Mouse (Mus musculus): Measurements from ENCODE around the gene Ccdc85c.

Ccdc85c gene

GRCm38 (mm10) chr12:108274661-108275507 lies at the start of gene Ccdc85c:
Gene Ccdc85c, minus strand, starts transcription at chr12:108275425.
- DNase-seq (ENCODE audit: low read depth in 1 of 2, low spot score in 2 of 2): peak in 1 of 2 experiments; percentile 9

- no peak for DNase-seq (ENCODE audit: low read depth in 1 of 2, low spot score in 2 of 2)
Measured at GRCm38 (mm10) chr12:108320096-108320495, 44.9 kb upstream of the Ccdc85c start.

GRCm38 (mm10) chr12:108318499-108318898 lies 43.3 kb upstream of the Ccdc85c start:
- no peak for DNase-seq (ENCODE audit: low read depth in 1 of 2, low spot score in 2 of 2)

GRCm38 (mm10) chr12:108317826-108318430 lies 42.7 kb upstream of the Ccdc85c start:
- no peak for DNase-seq (ENCODE audit: low read depth in 1 of 2, low spot score in 2 of 2)

GRCm38 (mm10) chr12:108317201-108317738 lies 42.0 kb upstream of the Ccdc85c start:
- DNase-seq (ENCODE audit: low read depth in 1 of 2, low spot score in 2 of 2): no peak

- no peak for DNase-seq (ENCODE audit: low read depth in 1 of 2, low spot score in 2 of 2)
Measured at GRCm38 (mm10) chr12:108316655-108317054, 41.4 kb upstream of the Ccdc85c start.

GRCm38 (mm10) chr12:108315818-108316217 lies 40.6 kb upstream of the Ccdc85c start:
- no peak for DNase-seq (ENCODE audit: low read depth in 1 of 2, low spot score in 2 of 2)

- no peak for DNase-seq (ENCODE audit: low read depth in 1 of 2, low spot score in 2 of 2)
Measured at GRCm38 (mm10) chr12:108313244-108313772, 38.1 kb upstream of the Ccdc85c start.

GRCm38 (mm10) chr12:108312432-108312851 lies 37.2 kb upstream of the Ccdc85c start:
- no peak for DNase-seq (ENCODE audit: low read depth in 1 of 2, low spot score in 2 of 2)

GRCm38 (mm10) chr12:108311741-108312290 lies 36.6 kb upstream of the Ccdc85c start:
- DNase-seq (ENCODE audit: low read depth in 1 of 2, low spot score in 2 of 2): no peak

- no peak for DNase-seq (ENCODE audit: low read depth in 1 of 2, low spot score in 2 of 2)
Measured at GRCm38 (mm10) chr12:108310456-108311027, 35.3 kb upstream of the Ccdc85c start.

- DNase-seq (ENCODE audit: low read depth in 1 of 2, low spot score in 2 of 2): no peak
Measured at GRCm38 (mm10) chr12:108310041-108310440, 34.8 kb upstream of the Ccdc85c start.

GRCm38 (mm10) chr12:108309116-108309794 lies 34.0 kb upstream of the Ccdc85c start:
- no peak for DNase-seq (ENCODE audit: low read depth in 1 of 2, low spot score in 2 of 2)

- DNase-seq (ENCODE audit: low read depth in 1 of 2, low spot score in 2 of 2): no peak
Measured at GRCm38 (mm10) chr12:108308363-108308856, 33.2 kb upstream of the Ccdc85c start.

- no peak for DNase-seq (ENCODE audit: low read depth in 1 of 2, low spot score in 2 of 2)
Measured at GRCm38 (mm10) chr12:108307553-108307952, 32.3 kb upstream of the Ccdc85c start.

GRCm38 (mm10) chr12:108305812-108306794 lies 30.9 kb upstream of the Ccdc85c start, which contains the start of gene Hhipl1:
Gene Hhipl1, plus strand, starts transcription at chr12:108306270.
- DNase-seq (ENCODE audit: low read depth in 1 of 2, low spot score in 2 of 2): no peak

- no peak for DNase-seq (ENCODE audit: low read depth in 1 of 2, low spot score in 2 of 2)
Measured at GRCm38 (mm10) chr12:108305172-108305571, 29.9 kb upstream of the Ccdc85c start.

- no peak for DNase-seq (ENCODE audit: low read depth in 1 of 2, low spot score in 2 of 2)
Measured at GRCm38 (mm10) chr12:108303778-108304365, 28.6 kb upstream of the Ccdc85c start.

GRCm38 (mm10) chr12:108301006-108301405 lies 25.8 kb upstream of the Ccdc85c start:
- DNase-seq (ENCODE audit: low read depth in 1 of 2, low spot score in 2 of 2): no peak

All from monocyte, adult 2 months (primary cell).